Comparison of ENCODE assay signal across 15 mouse cellular contexts in genomic region chr1:167010190-167010589, GRCm38 (mm10). TPM values are rescaled to one million over a fixed set of nuclear protein-coding genes. Genes with fewer than 3 reads are reported as not detected.
DNase-seq lines count a peak whose midpoint lies in the region.
"Had no signal": no experiment of that assay in that cellular context is flagged by ENCODE, and none has a peak within 500 bp of the region (broad histone marks: within the 10 kb centered on the region; RNA-seq: fewer than 3 reads in every experiment).

No protein-coding gene starts in this region.

- peak; percentile 67 for DNase-seq in cerebellum, postnatal 14 days
- DNase-seq in cerebellum, adult 8-10 months = no peak
- DNase-seq in left cerebral cortex, postnatal 4 days = peak; percentile 49
- no peak for DNase-seq in left cerebral cortex, postnatal 25 days (ENCODE audit: low spot score in 2 of 2)
- DNase-seq in MN1 (ENCODE audit: low spot score) = peak; percentile 41
- no peak for DNase-seq in spleen, adult 18-20 months
- DNase-seq: adrenal gland, adult 8-10 months; adrenal gland, postnatal 25 days; B cell, adult 2 months; cerebellum, adult 11-12 months; cerebellum, adult 9-10 months; gastrocnemius, postnatal 10 days; gastrocnemius, postnatal 36 days; heart, postnatal 36 days had no signal

- intact Hi-C loops in left cerebral cortex, postnatal 4 days (cut with DNase I) = loop anchor here (5.0 kb wide), 1 partner anchor 202 kb away; no protein-coding TSS in a partner anchor
- intact Hi-C loops in left cerebral cortex, postnatal 25 days (cut with DNase I) = no loop called here

RNA-seq across cellular contexts. Expression of gene Fam78b, which starts 9.0 kb away (rescaled TPM):
- 10 to 100 TPM; 59.1 to 68.6 TPM for total RNA-seq in left cerebral cortex, postnatal 4 days (2021)
- total RNA-seq in left cerebral cortex, postnatal 25 days (2021) = 10 to 100 TPM; 36.7 to 36.9 TPM
- total RNA-seq: CH12.LX had no signal

Comparison
In these comparisons a context has a peak if more than half of its experiments do, and no peak if none do; other contexts are left out.
1. DNase-seq: peak in cerebellum, postnatal 14 days (2 of 2), left cerebral cortex, postnatal 4 days (single experiment) and MN1 (single experiment); none in cerebellum, adult 8-10 months (single experiment), left cerebral cortex, postnatal 25 days (0 of 2) and spleen, adult 18-20 months (0 of 2).